Mouse (Mus musculus) adrenal gland, postnatal 10 days (tissue): Measurements from ENCODE around the gene Ppp2r5d. TPM values are rescaled to one million over a fixed set of nuclear protein-coding genes. Genes with fewer than 3 reads are reported as not detected.

ENCODE experiments used
- DNase-seq: peaks from one replicate; pipeline ENCODE4 v3.0.0; 2021; ENCODE audit warnings: mixed read lengths
- long read RNA-seq, 2 experiments: library from polyadenylated mRNA; stranded (forward); transcript quantifications; one replicate each; pipeline ENCODE4 v2.0.0; 2021
- total RNA-seq, 2 experiments: library from RNA; stranded (reverse); gene quantifications; 2 replicates each; pipeline ENCODE4 v1.2.3; 2021

The Ppp2r5d gene
- 10 to 100 TPM; 43.7 to 49.7 TPM for total RNA-seq
- long read RNA-seq, experiment 1, partial matches to known transcripts = 16 of 34 reads
- long read RNA-seq, experiment 1, other reads (novel, unspliced or antisense) = 14 of 34 reads
- long read RNA-seq, experiment 2, transcript Ppp2r5d-201 (15 exons, 2,926 nt) = major isoform, 8 of 26 reads
- long read RNA-seq, experiment 2, partial matches to known transcripts = 11 of 26 reads
- long read RNA-seq, experiment 2, other reads (novel, unspliced or antisense) = 5 of 26 reads

DNA sequence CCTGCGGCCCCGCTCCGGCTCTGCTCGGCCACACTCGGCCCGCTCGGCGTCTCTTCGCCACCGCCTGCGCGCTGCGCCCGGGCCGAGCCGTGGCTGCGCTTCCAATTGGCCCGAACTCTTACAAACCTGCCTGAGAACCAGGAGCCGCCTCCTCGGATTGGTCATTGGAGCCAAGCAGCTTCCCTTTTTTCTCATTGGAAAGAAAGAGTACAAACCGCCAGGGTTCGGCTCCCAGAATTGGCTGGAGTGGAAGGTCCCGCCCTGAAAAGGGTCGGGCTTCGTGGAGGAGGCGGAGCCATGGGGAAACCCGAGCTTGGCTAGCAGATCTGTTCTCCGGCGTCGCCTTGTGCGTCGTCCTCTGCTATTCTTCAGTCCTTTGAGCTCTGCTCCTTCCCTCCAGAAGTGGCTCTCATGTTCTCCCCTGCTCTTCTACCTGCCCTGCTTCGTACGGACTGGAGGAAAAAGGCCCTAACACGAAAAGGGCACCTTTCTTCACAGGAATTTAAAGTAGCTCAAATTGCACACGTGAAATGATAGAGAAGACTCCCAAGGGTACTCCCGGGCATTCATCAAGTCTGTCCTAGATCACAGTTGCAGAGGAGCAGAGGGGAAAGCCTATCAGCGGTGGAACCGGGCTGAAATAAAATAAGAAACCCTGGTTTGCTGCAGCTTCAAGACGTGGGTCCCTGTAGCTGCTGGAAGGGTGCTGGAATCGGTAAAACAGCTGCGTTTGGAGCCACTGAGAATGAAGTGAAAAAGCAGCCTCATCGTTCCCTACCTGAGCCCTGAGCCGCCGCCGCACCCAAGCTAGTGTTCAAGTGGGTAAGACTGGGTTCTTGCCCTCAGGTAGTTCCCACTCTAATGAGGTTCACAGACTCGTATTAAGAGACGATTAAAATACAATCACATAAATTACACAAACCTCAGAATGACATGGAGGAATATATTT lies at the start of gene Ppp2r5d:
TSS of gene Ppp2r5d (minus strand) at position 225 of the 949 bp plus-strand sequence.
- peak; percentile 97 for DNase-seq

- DNase-seq = peak; percentile 98
Observed at GRCm38 (mm10) chr17:46751794-46752556, 47.1 kb upstream of the Ppp2r5d start, which contains the start of gene Cnpy3. TSS of gene Cnpy3 (minus strand) at chr17:46752214.

- DNase-seq = no peak
Observed at GRCm38 (mm10) chr17:46751056-46751793, 46.3 kb upstream of the Ppp2r5d start.

GRCm38 (mm10) chr17:46750580-46750979 lies 45.7 kb upstream of the Ppp2r5d start:
- DNase-seq = no peak

- DNase-seq = no peak
Observed at GRCm38 (mm10) chr17:46749282-46749681, 44.4 kb upstream of the Ppp2r5d start.

DNA sequence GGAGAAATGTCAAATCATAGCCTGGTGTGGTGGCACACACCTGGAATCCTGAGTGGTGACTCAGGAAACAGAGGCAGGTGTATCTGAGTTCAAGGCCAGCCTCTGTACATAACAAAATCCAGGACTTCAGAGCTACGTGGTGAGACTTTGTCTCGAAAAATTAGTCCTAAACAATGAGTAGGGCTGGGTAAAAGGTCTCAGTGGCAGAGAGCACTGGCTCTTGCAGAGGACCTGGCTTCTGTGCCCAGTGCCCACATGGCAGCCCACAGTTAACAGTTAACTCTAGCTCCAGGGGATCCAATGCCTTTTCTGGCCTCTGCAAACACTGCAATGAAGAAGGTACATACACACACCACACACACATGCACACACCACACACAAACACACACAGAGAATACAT lies 42.9 kb upstream of the Ppp2r5d start:
- no peak for DNase-seq

DNA sequence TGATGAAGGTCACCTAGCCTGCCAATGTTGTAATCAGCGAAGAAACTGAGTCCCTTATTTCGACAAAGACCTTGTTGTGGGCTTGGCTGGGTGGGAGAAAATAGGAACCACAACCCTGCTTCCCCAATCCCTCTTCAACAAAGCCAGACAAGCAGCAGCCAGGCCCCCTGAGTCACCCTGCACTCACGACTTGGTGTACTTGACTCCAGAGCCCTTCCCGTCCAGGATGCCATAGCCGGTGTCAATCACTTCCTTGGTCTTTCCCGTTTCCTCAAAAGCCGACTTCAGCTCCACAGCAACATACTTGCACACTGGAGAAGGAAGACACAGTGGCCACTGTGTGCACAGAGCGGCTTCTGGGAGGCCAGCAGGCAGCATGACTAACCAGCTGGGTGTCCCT lies 42.3 kb upstream of the Ppp2r5d start:
- DNase-seq = no peak

GRCm38 (mm10) chr17:46745506-46745905 lies 40.6 kb upstream of the Ppp2r5d start:
- DNase-seq = no peak

- no peak for DNase-seq
Observed at GRCm38 (mm10) chr17:46742986-46743385, 38.1 kb upstream of the Ppp2r5d start.

GRCm38 (mm10) chr17:46741305-46741704 lies 36.4 kb upstream of the Ppp2r5d start:
- no peak for DNase-seq

DNA sequence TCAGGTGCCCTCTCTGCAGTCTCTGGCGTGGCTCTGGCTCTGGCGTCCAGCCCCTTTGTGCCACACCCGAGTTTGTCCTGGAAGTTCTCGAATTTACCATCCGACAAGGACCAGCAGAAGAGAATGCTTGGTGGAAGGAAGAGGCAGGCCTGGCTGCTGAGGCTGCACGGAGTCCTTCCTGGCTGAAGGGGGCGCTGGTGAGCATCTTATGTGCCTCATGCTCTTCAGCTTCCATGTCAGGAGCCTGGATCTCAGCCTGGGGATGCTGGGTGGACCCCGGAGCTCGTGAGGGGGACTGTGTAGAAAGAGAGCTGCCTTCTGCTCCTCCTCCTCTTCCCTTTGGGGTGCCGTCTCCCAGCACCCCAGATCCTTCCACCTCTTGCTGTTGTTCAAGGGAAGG lies 31.2 kb upstream of the Ppp2r5d start:
- DNase-seq = peak; percentile 60

GRCm38 (mm10) chr17:46735287-46735686 lies 30.4 kb upstream of the Ppp2r5d start:
- DNase-seq = no peak

DNA sequence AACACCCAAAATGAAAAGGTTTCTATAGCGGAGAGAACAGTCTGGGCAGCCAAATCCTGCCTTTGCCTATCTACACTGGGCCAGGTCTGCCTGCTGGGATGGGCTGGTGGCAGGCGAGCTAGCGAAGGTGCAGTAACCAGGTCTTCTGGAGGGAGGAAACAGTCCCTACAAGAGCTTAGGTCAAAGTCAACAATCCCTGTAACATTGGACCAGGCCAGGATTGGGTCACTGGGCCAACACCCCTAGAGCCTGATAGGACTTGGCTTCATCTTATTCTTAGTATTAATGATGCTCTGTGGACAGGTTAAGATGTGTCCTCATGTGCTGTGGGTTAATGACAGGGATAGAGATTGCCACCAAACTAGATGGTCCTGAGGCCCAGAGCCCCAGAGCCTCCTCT lies 29.1 kb upstream of the Ppp2r5d start:
- DNase-seq = no peak

- peak; percentile 51 for DNase-seq
Observed at GRCm38 (mm10) chr17:46728904-46729318, 24.0 kb upstream of the Ppp2r5d start, which contains the start of gene Gnmt. TSS of gene Gnmt (minus strand) at chr17:46729168.

GRCm38 (mm10) chr17:46728496-46728895 lies 23.6 kb upstream of the Ppp2r5d start:
- peak; percentile 37 for DNase-seq

DNA sequence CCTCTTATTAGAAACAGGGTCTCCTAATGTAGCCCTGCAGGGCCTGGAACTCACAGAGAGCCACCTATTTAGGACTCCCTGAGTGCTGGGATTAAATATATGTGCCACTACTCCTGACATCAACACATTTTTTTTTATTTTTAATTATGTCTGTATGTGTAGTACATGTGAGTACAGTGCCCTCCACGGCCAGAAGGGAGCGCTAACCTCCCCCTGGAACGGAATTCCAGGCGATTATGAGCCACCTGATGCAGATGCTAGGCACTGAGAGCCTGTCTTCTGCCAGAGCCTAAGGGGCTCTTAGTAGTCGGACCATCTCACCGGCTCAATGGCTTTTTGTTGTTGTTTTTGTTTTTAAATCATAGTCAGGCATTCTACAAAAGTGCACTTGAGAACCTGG lies 23.1 kb upstream of the Ppp2r5d start:
- DNase-seq = peak; percentile 60

GRCm38 (mm10) chr17:46727271-46727670 lies 22.4 kb upstream of the Ppp2r5d start:
- DNase-seq = no peak

- peak; percentile 45 for DNase-seq
Observed at GRCm38 (mm10) chr17:46725731-46726645, 21.1 kb upstream of the Ppp2r5d start.

DNA sequence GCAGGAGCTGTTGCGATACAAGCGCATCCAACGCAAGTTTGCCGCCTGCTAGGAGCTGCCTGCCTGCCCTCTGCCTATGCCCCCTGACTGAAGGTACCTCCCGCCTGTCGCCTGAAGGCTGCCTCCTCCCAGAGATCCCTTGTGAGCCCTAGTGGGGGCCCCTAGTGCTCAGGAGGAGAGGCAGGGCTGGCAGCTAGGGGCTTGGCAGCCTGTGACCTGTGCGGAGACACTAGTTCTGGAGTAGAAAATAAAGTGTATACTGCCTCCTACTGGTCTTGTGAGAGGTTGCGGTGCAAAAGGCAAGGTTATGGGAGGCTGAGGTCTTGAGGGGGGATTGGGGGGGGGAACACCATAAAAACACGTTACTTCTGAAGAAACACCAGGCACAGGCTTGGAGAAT lies 20.4 kb upstream of the Ppp2r5d start:
- no peak for DNase-seq

DNA sequence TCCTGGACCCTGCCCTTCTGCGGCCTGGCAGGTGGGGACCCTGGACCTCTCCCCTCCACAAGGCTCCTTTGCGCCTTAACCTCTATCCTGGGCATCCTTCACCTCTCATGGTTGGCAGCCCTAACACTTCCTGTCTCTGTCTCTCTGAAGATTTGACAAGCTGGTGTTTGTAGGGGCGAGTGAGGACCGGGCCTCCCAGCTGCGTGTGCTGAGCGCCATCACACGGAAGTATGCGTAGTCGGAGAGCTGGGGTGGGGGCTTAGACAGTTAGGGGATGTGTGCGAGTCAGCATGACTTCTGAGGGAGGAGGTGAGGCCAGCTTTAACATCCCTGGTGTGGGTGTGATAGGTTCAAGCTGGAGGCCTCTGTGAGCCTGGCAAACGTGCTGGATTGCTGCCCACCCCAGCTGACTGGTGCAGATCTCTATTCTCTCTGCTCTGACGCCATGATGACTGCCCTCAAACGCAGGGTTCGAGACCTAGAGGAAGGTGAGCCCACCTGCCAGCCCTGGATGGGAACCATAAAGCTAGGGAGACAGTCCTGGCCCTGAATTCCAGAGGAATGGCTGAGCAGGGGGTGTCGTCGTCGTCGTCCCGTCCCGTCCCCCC lies 19.7 kb upstream of the Ppp2r5d start:
- DNase-seq = no peak
